8 mouse cellular contexts compared by ENCODE assay signal in genomic region chr9:20897736-20898510, GRCm38 (mm10). TPM values are rescaled to one million over a fixed set of nuclear protein-coding genes. Genes with fewer than 3 reads are reported as not detected.
A peak's percentile ranks its signal among the peaks of the same experiment; 100 is the strongest.
DNase-seq lines count a peak whose midpoint lies in the region; ATAC-seq and TF ChIP-seq lines count a peak whose summit lies in the region.

No protein-coding gene starts in this region.

- peak overlapping the region; percentile 63 for H3K27ac ChIP-seq in lung, embryonic 14.5 days (ENCODE audit: low read depth)
- 0 out of 2 replicates have a peak overlapping the region, but pooled peaks have one; percentile 40 for H3K27ac ChIP-seq in embryonic facial prominence, embryonic 14.5 days (replicated peaks; ENCODE audit: low read depth, low read length)
- peak overlapping the region; percentile 92 for H3K27ac ChIP-seq in limb, embryonic 10.5 days
- H3K27ac ChIP-seq in neural tube, embryonic 14.5 days (ENCODE audit: low read depth, low read length), result no peak overlapping the region

- no peaks in the 10 kb centered on the region for H3K4me1 ChIP-seq in lung, embryonic 14.5 days (ENCODE audit: insufficient read depth)
- H3K4me1 ChIP-seq in embryonic facial prominence, embryonic 14.5 days (ENCODE audit: control insufficient read depth, insufficient read depth, low read length), result peaks cover 7% of the 10 kb centered on the region; the same call in 1 of the 2 replicates
- peaks cover 25% of the 10 kb centered on the region for H3K4me1 ChIP-seq in limb, embryonic 10.5 days
- peaks cover 5% of the 10 kb centered on the region; the same call in 1 of the 2 replicates for H3K4me1 ChIP-seq in neural tube, embryonic 14.5 days (ENCODE audit: control insufficient read depth, insufficient read depth, low read length)

- peak overlapping the region; percentile 97 for H3K4me2 ChIP-seq in lung, embryonic 14.5 days
- peak overlapping the region; percentile 67 for H3K4me2 ChIP-seq in embryonic facial prominence, embryonic 14.5 days (ENCODE audit: low read depth, low read length)
- peak overlapping the region; percentile 99 for H3K4me2 ChIP-seq in neural tube, embryonic 14.5 days (ENCODE audit: low read depth, low read length)

- no peak for TF ChIP-seq CTCF in lung, embryonic 14.5 days (IDR thresholded peaks at IDR 0.05; ENCODE audit: low read depth)

- no peaks in the 10 kb centered on the region for H3K9me3 ChIP-seq in lung, embryonic 14.5 days (ENCODE audit: low read depth, low read length)
- no peaks in the 10 kb centered on the region for H3K9me3 ChIP-seq in embryonic facial prominence, embryonic 14.5 days (ENCODE audit: control insufficient read depth, low read length)
- no peaks in the 10 kb centered on the region for H3K9me3 ChIP-seq in limb, embryonic 10.5 days (replicated peaks)
- no peaks in the 10 kb centered on the region for H3K9me3 ChIP-seq in neural tube, embryonic 14.5 days (ENCODE audit: control insufficient read depth, low read length)

- peak overlapping the region; percentile 100 for H3K4me3 ChIP-seq in lung, embryonic 14.5 days (ENCODE audit: low read depth, low read length)
- H3K4me3 ChIP-seq in embryonic facial prominence, embryonic 14.5 days (ENCODE audit: low read depth, low read length), result peak overlapping the region; percentile 93
- peak overlapping the region; percentile 97 for H3K4me3 ChIP-seq in limb, embryonic 10.5 days
- peak overlapping the region; percentile 92 for H3K4me3 ChIP-seq in neural tube, embryonic 14.5 days (ENCODE audit: low read depth, low read length)

- no peak for DNase-seq in lung, embryonic 14.5 days
- DNase-seq in lung, postnatal 36 days, result no peak
- DNase-seq in embryonic facial prominence, embryonic 14.5 days (ENCODE audit: low spot score), result no peak
- DNase-seq in limb, embryonic 10.5 days (ENCODE audit: low spot score), result no peak
- no peak for DNase-seq in spleen, adult 12 weeks (ENCODE audit: low spot score)
- no peak for DNase-seq in kidney, adult 18-20 months
- no peak for DNase-seq in B cell, adult 2 months

- peak overlapping the region; percentile 94 for H3K9ac ChIP-seq in lung, embryonic 14.5 days
- H3K9ac ChIP-seq in embryonic facial prominence, embryonic 14.5 days (ENCODE audit: low read depth, low read length), result peak overlapping the region; percentile 96
- H3K9ac ChIP-seq in neural tube, embryonic 14.5 days (replicated peaks; ENCODE audit: low read depth, low read length), result peak overlapping the region; percentile 83

- no peaks in the 10 kb centered on the region for H3K27me3 ChIP-seq in lung, embryonic 14.5 days (ENCODE audit: insufficient read depth, low read length)
- no peaks in the 10 kb centered on the region for H3K27me3 ChIP-seq in embryonic facial prominence, embryonic 14.5 days (replicated peaks; ENCODE audit: control insufficient read depth, insufficient read depth, low read length)
- H3K27me3 ChIP-seq in limb, embryonic 10.5 days (ENCODE audit: low read depth, poor library complexity, severe bottlenecking), result no peaks in the 10 kb centered on the region
- H3K27me3 ChIP-seq in neural tube, embryonic 14.5 days (ENCODE audit: control insufficient read depth, insufficient read depth, low read length), result no peaks in the 10 kb centered on the region

- ATAC-seq in lung, embryonic 14.5 days (ENCODE audit: insufficient read depth), result peak; percentile 64
- ATAC-seq in embryonic facial prominence, embryonic 14.5 days (ENCODE audit: low read depth), result peak; percentile 42
- ATAC-seq in neural tube, embryonic 14.5 days (ENCODE audit: low read depth), result peak; percentile 10

- WGBS in lung, embryonic 14.5 days, result 4% methylated on average over 38 of the region's 39 CpGs
- 6% methylated on average over 20 of the region's 39 CpGs for WGBS in embryonic facial prominence, embryonic 14.5 days
- WGBS in limb, embryonic 10.5 days, result 5% methylated on average over 35 of the region's 39 CpGs
- 6% methylated on average over 27 of the region's 39 CpGs for WGBS in neural tube, embryonic 14.5 days

- peaks cover 40% of the 10 kb centered on the region for H3K36me3 ChIP-seq in lung, embryonic 14.5 days (ENCODE audit: insufficient read depth)
- H3K36me3 ChIP-seq in embryonic facial prominence, embryonic 14.5 days (ENCODE audit: control insufficient read depth, insufficient read depth, low read length), result peaks cover 39% of the 10 kb centered on the region
- peaks cover 46% of the 10 kb centered on the region for H3K36me3 ChIP-seq in limb, embryonic 10.5 days
- peaks cover 32% of the 10 kb centered on the region for H3K36me3 ChIP-seq in neural tube, embryonic 14.5 days (ENCODE audit: control insufficient read depth, insufficient read depth, low read length)

RNA-seq across cellular contexts. Expression of gene Eif3g, which starts 0.5 kb away (rescaled TPM):
- polyA plus RNA-seq in lung, embryonic 14.5 days (2014; fragmentation: Nextera tagmentation; extraction: Ambion mirVana), result 295 and 296 TPM in 2 replicates
- 245 and 273 TPM in 2 replicates for polyA plus RNA-seq in embryonic facial prominence, embryonic 14.5 days (2014; fragmentation: Nextera tagmentation; extraction: Ambion mirVana)
- polyA plus RNA-seq in limb, embryonic 10.5 days (2016; fragmentation: Nextera tagmentation; extraction: Ambion mirVana), result 415 and 453 TPM in 2 replicates
- 226 and 228 TPM in 2 replicates for polyA plus RNA-seq in neural tube, embryonic 14.5 days (2014; fragmentation: Nextera tagmentation; extraction: Ambion mirVana)

RNA-seq across cellular contexts. Expression of gene Ppan, which starts 9.9 kb away (rescaled TPM):
- 77.3 and 83.6 TPM in 2 replicates for polyA plus RNA-seq in lung, embryonic 14.5 days (2014; fragmentation: Nextera tagmentation; extraction: Ambion mirVana)
- polyA plus RNA-seq in embryonic facial prominence, embryonic 14.5 days (2014; fragmentation: Nextera tagmentation; extraction: Ambion mirVana), result 65.7 and 76.3 TPM in 2 replicates
- 103 and 121 TPM in 2 replicates for polyA plus RNA-seq in limb, embryonic 10.5 days (2016; fragmentation: Nextera tagmentation; extraction: Ambion mirVana)
- polyA plus RNA-seq in neural tube, embryonic 14.5 days (2014; fragmentation: Nextera tagmentation; extraction: Ambion mirVana), result 41.7 and 49.0 TPM in 2 replicates

RNA-seq across cellular contexts. Expression of gene Angptl6, which starts 18.4 kb away (rescaled TPM):
- 1.9 and 2.9 TPM in 2 replicates for polyA plus RNA-seq in lung, embryonic 14.5 days (2014; fragmentation: Nextera tagmentation; extraction: Ambion mirVana)
- 3.4 and 4.2 TPM in 2 replicates for polyA plus RNA-seq in embryonic facial prominence, embryonic 14.5 days (2014; fragmentation: Nextera tagmentation; extraction: Ambion mirVana)
- 2.4 and 2.9 TPM in 2 replicates for polyA plus RNA-seq in limb, embryonic 10.5 days (2016; fragmentation: Nextera tagmentation; extraction: Ambion mirVana)
- polyA plus RNA-seq in neural tube, embryonic 14.5 days (2014; fragmentation: Nextera tagmentation; extraction: Ambion mirVana), result 11.1 and 14.5 TPM in 2 replicates

RNA-seq across cellular contexts. Expression of gene A230050P20Rik, which starts 29.5 kb away (rescaled TPM):
- 8.0 and 9.4 TPM in 2 replicates for polyA plus RNA-seq in lung, embryonic 14.5 days (2014; fragmentation: Nextera tagmentation; extraction: Ambion mirVana)
- 4.8 and 6.3 TPM in 2 replicates for polyA plus RNA-seq in embryonic facial prominence, embryonic 14.5 days (2014; fragmentation: Nextera tagmentation; extraction: Ambion mirVana)
- polyA plus RNA-seq in limb, embryonic 10.5 days (2016; fragmentation: Nextera tagmentation; extraction: Ambion mirVana), result 1.7 and 1.8 TPM in 2 replicates
- polyA plus RNA-seq in neural tube, embryonic 14.5 days (2014; fragmentation: Nextera tagmentation; extraction: Ambion mirVana), result 4.3 and 7.2 TPM in 2 replicates

Comparison
In these comparisons a context has a peak if more than half of its experiments do, and no peak if none do; other contexts are left out.
1. ATAC-seq: peak in every context shown above with its lines; median percentile 64 in lung, embryonic 14.5 days; 42 in embryonic facial prominence, embryonic 14.5 days; 10 in neural tube, embryonic 14.5 days.